Mouse (Mus musculus) liver, postnatal 0 days (tissue): ENCODE measurements around the gene Lrp1. TPM values are rescaled to one million over a fixed set of nuclear protein-coding genes. Genes with fewer than 3 reads are reported as not detected.

Experiments
- ATAC-seq: fragments of 200-750 bp; cut with Nextera tagmentation; 2 replicates; pipeline ENCODE4 v1.8.0; 2017; ENCODE audit warnings: mild to moderate bottlenecking, moderate library complexity
- DNase-seq: peaks from one replicate; pipeline ENCODE4 v3.0.0-alpha.2; 2016
- H3K27ac ChIP-seq: fragments of 300-500 bp; sonication (generic); 2 replicates; pipeline ENCODE4 v1.5.1; 2014; ENCODE audit warnings: antibody characterized with exemption, moderate library complexity, mild to moderate bottlenecking, low read depth
- H3K27me3 ChIP-seq: fragments of 300-500 bp; sonication (generic); 2 replicates; pipeline ENCODE4 v1.6.1; 2014; ENCODE audit warnings: low read length, control low read depth, mixed read lengths; ENCODE audit not compliant: insufficient read depth
- H3K36me3 ChIP-seq: fragments of 300-500 bp; sonication (generic); replicated peaks from 2 replicates; pipeline ENCODE4 v1.6.1; 2014; ENCODE audit warnings: mild to moderate bottlenecking, control low read depth, low read length, moderate library complexity, mixed read lengths; ENCODE audit not compliant: insufficient read depth
- H3K4me1 ChIP-seq: fragments of 300-500 bp; sonication (generic); 2 replicates; pipeline ENCODE4 v1.6.1; 2014; ENCODE audit warnings: antibody characterized with exemption, mild to moderate bottlenecking, control low read depth; ENCODE audit not compliant: insufficient read depth
- H3K4me2 ChIP-seq: fragments of 300-500 bp; sonication (generic); 2 replicates; pipeline ENCODE4 v1.6.1; 2014; ENCODE audit warnings: low read depth, mild to moderate bottlenecking, low read length, moderate library complexity, mixed read lengths
- H3K4me3 ChIP-seq: fragments of 300-500 bp; sonication (generic); 2 replicates; pipeline ENCODE4 v1.5.1; 2014; ENCODE audit warnings: low read depth, low read length
- H3K9ac ChIP-seq: fragments of 300-500 bp; sonication (generic); replicated peaks from 2 replicates; pipeline ENCODE4 v1.6.1; 2014; ENCODE audit warnings: mild to moderate bottlenecking, moderate library complexity
- H3K9me3 ChIP-seq: fragments of 300-500 bp; sonication (generic); 2 replicates; pipeline ENCODE4 v1.6.1; 2016; ENCODE audit warnings: mild to moderate bottlenecking, control low read depth, low read length, mixed read lengths
- CTCF ChIP-seq: sonication (generic); IDR thresholded peaks from 2 replicates; pipeline ENCODE4 v1.5.1; 2016; ENCODE audit warnings: antibody characterized with exemption, low read depth
- EP300 ChIP-seq: IDR thresholded peaks from 2 replicates; pipeline ENCODE4 v1.6.1; 2016; ENCODE audit warnings: antibody characterized with exemption, low read depth, mild to moderate bottlenecking
- WGBS: fragments of 180-500 bp; shearing (Covaris S2); extraction: QIAGEN DNeasy Blood & Tissue Kit; methylation state at CpG from one replicate; pipeline ENCODE4 v1.1.7; 2014; ENCODE audit not compliant: insufficient replicate concordance; 5-methylcytosine and 5-hydroxymethylcytosine counted together
- polyA plus RNA-seq: library from polyadenylated mRNA; unstranded; fragments of >200 nt; fragmentation: Nextera tagmentation; extraction: Ambion mirVana; gene quantifications from 2 replicates; pipeline ENCODE4 v1.2.1, GENCODE M21; 2015

Lrp1 gene
- polyA plus RNA-seq, 1 experiment from 2014 or later = 49.2 TPM

- 1% methylated on average over 16 of the region's 16 CpGs for WGBS
- ATAC-seq (peak; percentile 33), DNase-seq (peak; percentile 57)
- TF ChIP-seq CTCF (no peak), EP300 (no peak)
- Histone ChIP-seq H3K4me3 (peak overlapping the region; percentile 31), H3K4me2 (peak overlapping the region; percentile 71), H3K9me3 (no peaks in the 10 kb centered on the region), H3K36me3 (peaks cover 18% of the 10 kb centered on the region), H3K27ac (no peak overlapping the region), H3K9ac (peak overlapping the region; percentile 47), H3K27me3 (peaks cover 64% of the 10 kb centered on the region), H3K4me1 (peaks cover 59% of the 10 kb centered on the region)
Observed at GRCm38 (mm10) chr10:127513501-127514091, 107.4 kb downstream of the Lrp1 start.

- WGBS = 0% methylated on average over 27 of the region's 27 CpGs
- Histone ChIP-seq H3K9me3 (no peaks in the 10 kb centered on the region), H3K4me1 (peaks cover 61% of the 10 kb centered on the region), H3K9ac (peak overlapping the region; percentile 47; the same call in 1 of the 2 replicates), H3K27me3 (peaks cover 71% of the 10 kb centered on the region), H3K4me2 (peak overlapping the region; percentile 71), H3K36me3 (peaks cover 10% of the 10 kb centered on the region), H3K4me3 (peak overlapping the region; percentile 47), H3K27ac (peak overlapping the region; percentile 29; the same call in 1 of the 2 replicates)
- DNase-seq = peak; percentile 97
- ATAC-seq = peak; percentile 68
- TF ChIP-seq CTCF (peak; percentile 100), EP300 (no peak)
Observed at GRCm38 (mm10) chr10:127512813-127513212, 108.1 kb downstream of the Lrp1 start.

- peaks cover 73% of the 10 kb centered on the region for H3K27me3 ChIP-seq
Observed at GRCm38 (mm10) chr10:127512307-127512666, 108.7 kb downstream of the Lrp1 start.

GRCm38 (mm10) chr10:127511634-127512306 lies 109.2 kb downstream of the Lrp1 start:
- Histone ChIP-seq H3K4me2 (peak overlapping the region; percentile 71), H3K9ac (no peak overlapping the region), H3K4me3 (peak overlapping the region; percentile 47), H3K4me1 (peaks cover 51% of the 10 kb centered on the region), H3K27ac (no peak overlapping the region), H3K27me3 (peaks cover 73% of the 10 kb centered on the region), H3K9me3 (no peaks in the 10 kb centered on the region), H3K36me3 (no peaks in the 10 kb centered on the region)
- ATAC-seq (no peak), DNase-seq (peak; percentile 53)
- under 1% methylated on average over 46 of the region's 46 CpGs for WGBS
- TF ChIP-seq CTCF = no peak; the same call in 1 of the 2 replicates
- TF ChIP-seq EP300 = no peak

More at GRCm38 (mm10) chr10:127512307-127512666, 108.7 kb downstream of the Lrp1 start:
- H3K4me1 ChIP-seq = peaks cover 56% of the 10 kb centered on the region
- H3K9ac ChIP-seq = no peak overlapping the region
- peaks cover 4% of the 10 kb centered on the region for H3K36me3 ChIP-seq
- H3K4me2 ChIP-seq = peak overlapping the region; percentile 71
- 5% methylated on average over 7 of the region's 7 CpGs for WGBS
- no peak for DNase-seq
- TF ChIP-seq CTCF (no peak), EP300 (no peak)
- ATAC-seq = no peak
- peak overlapping the region; percentile 47 for H3K4me3 ChIP-seq
- H3K27ac ChIP-seq = no peak overlapping the region
- H3K9me3 ChIP-seq = no peaks in the 10 kb centered on the region

GRCm38 (mm10) chr10:127510895-127511617 lies 109.9 kb downstream of the Lrp1 start:
- Histone ChIP-seq H3K36me3 (no peaks in the 10 kb centered on the region), H3K4me1 (peaks cover 44% of the 10 kb centered on the region), H3K9me3 (no peaks in the 10 kb centered on the region), H3K4me2 (peak overlapping the region; percentile 71), H3K27ac (no peak overlapping the region), H3K9ac (no peak overlapping the region), H3K4me3 (peak overlapping the region; percentile 47), H3K27me3 (peaks cover 73% of the 10 kb centered on the region)
- DNase-seq = no peak
- 15% methylated on average over 11 of the region's 11 CpGs for WGBS
- TF ChIP-seq EP300 = no peak
- no peak for TF ChIP-seq CTCF
- ATAC-seq = no peak
